Mouse (Mus musculus): Measurements from ENCODE around the gene Asap3. TPM values are rescaled to one million over a fixed set of nuclear protein-coding genes. Genes with fewer than 3 reads are reported as not detected.

The Asap3 gene
- polyA plus RNA-seq, 1 experiment, result 8.5 TPM

- H3K4me3 ChIP-seq (ENCODE audit: insufficient read depth, low read length), result no peak overlapping the region
- 0 out of 2 replicates have a peak, but pooled peaks cover 4% of the 10 kb centered on the region for H3K4me1 ChIP-seq (ENCODE audit: control insufficient read depth, insufficient read depth, low read length)
- TF ChIP-seq CTCF (IDR thresholded peaks at IDR 0.05; ENCODE audit: borderline replicate concordance, insufficient read depth, low read length) (no peak), POLR2A (IDR thresholded peaks at IDR 0.05; ENCODE audit: low read depth, low read length) (no peak)
- no peak overlapping the region for H3K27ac ChIP-seq (ENCODE audit: insufficient read depth, low read length)
These were observed 40.4 kb downstream of the Asap3 start for GRCm38 (mm10) chr4:136246568-136246969.

GRCm38 (mm10) chr4:136247386-136247728, 41.2 kb downstream of the Asap3 start:
- Histone ChIP-seq H3K4me3 (ENCODE audit: insufficient read depth, low read length) (peak overlapping the region; percentile 38), H3K4me1 (ENCODE audit: control insufficient read depth, insufficient read depth, low read length) (0 out of 2 replicates have a peak, but pooled peaks cover 4% of the 10 kb centered on the region), H3K27ac (ENCODE audit: insufficient read depth, low read length) (no peak overlapping the region)
- TF ChIP-seq CTCF (IDR thresholded peaks at IDR 0.05; ENCODE audit: borderline replicate concordance, insufficient read depth, low read length), result no peak
- 0 out of 2 replicates have a peak, but pooled peaks have one; percentile 27 for TF ChIP-seq POLR2A (IDR thresholded peaks at IDR 0.05; ENCODE audit: low read depth, low read length)

- no peak within 1 kb of the TSS for H3K27ac ChIP-seq (ENCODE audit: insufficient read depth, low read length)
- H3K4me3 ChIP-seq (ENCODE audit: insufficient read depth, low read length), result peak within 1 kb of the TSS; percentile 38
- TF ChIP-seq POLR2A (IDR thresholded peaks at IDR 0.05; ENCODE audit: low read depth, low read length) (peak; percentile 40; the same call in 1 of the 2 replicates), CTCF (IDR thresholded peaks at IDR 0.05; ENCODE audit: borderline replicate concordance, insufficient read depth, low read length) (no peak)
- H3K4me1 ChIP-seq (ENCODE audit: control insufficient read depth, insufficient read depth, low read length), result 0 out of 2 replicates have a peak, but pooled peaks cover 4% of the 10 kb centered on the region
These were observed 41.7 kb downstream of the Asap3 start, which contains the start of gene Tcea3 for GRCm38 (mm10) chr4:136247729-136248463. Gene Tcea3, plus strand, starts transcription at chr4:136247729.

GRCm38 (mm10) chr4:136248464-136249331, 42.5 kb downstream of the Asap3 start:
- TF ChIP-seq CTCF (IDR thresholded peaks at IDR 0.05; ENCODE audit: borderline replicate concordance, insufficient read depth, low read length), result no peak
- TF ChIP-seq POLR2A (IDR thresholded peaks at IDR 0.05; ENCODE audit: low read depth, low read length), result no peak
- H3K4me3 ChIP-seq (ENCODE audit: insufficient read depth, low read length), result peak overlapping the region; percentile 38
- H3K4me1 ChIP-seq (ENCODE audit: control insufficient read depth, insufficient read depth, low read length), result 0 out of 2 replicates have a peak, but pooled peaks cover 4% of the 10 kb centered on the region
- H3K27ac ChIP-seq (ENCODE audit: insufficient read depth, low read length), result no peak overlapping the region

- Histone ChIP-seq H3K4me3 (ENCODE audit: insufficient read depth, low read length) (no peak overlapping the region), H3K4me1 (ENCODE audit: control insufficient read depth, insufficient read depth, low read length) (0 out of 2 replicates have a peak, but pooled peaks cover 4% of the 10 kb centered on the region), H3K27ac (ENCODE audit: insufficient read depth, low read length) (0 out of 2 replicates have a peak overlapping the region, but pooled peaks have one; percentile 3)
- no peak for TF ChIP-seq CTCF (IDR thresholded peaks at IDR 0.05; ENCODE audit: borderline replicate concordance, insufficient read depth, low read length)
- no peak for TF ChIP-seq POLR2A (IDR thresholded peaks at IDR 0.05; ENCODE audit: low read depth, low read length)
These were observed 43.1 kb downstream of the Asap3 start for GRCm38 (mm10) chr4:136249332-136249647.

- no peak overlapping the region for H3K4me3 ChIP-seq (ENCODE audit: insufficient read depth, low read length)
- 0 out of 2 replicates have a peak, but pooled peaks cover 4% of the 10 kb centered on the region for H3K4me1 ChIP-seq (ENCODE audit: control insufficient read depth, insufficient read depth, low read length)
- TF ChIP-seq CTCF (IDR thresholded peaks at IDR 0.05; ENCODE audit: borderline replicate concordance, insufficient read depth, low read length) (no peak), POLR2A (IDR thresholded peaks at IDR 0.05; ENCODE audit: low read depth, low read length) (no peak; the same call in 1 of the 2 replicates)
- H3K27ac ChIP-seq (ENCODE audit: insufficient read depth, low read length), result 0 out of 2 replicates have a peak overlapping the region, but pooled peaks have one; percentile 3
These were observed 43.6 kb downstream of the Asap3 start for GRCm38 (mm10) chr4:136249780-136250179.

- no peaks in the 10 kb centered on the region for H3K4me1 ChIP-seq (ENCODE audit: control insufficient read depth, insufficient read depth, low read length)
- no peak overlapping the region for H3K27ac ChIP-seq (ENCODE audit: insufficient read depth, low read length)
- H3K4me3 ChIP-seq (ENCODE audit: insufficient read depth, low read length), result no peak overlapping the region
- TF ChIP-seq CTCF (IDR thresholded peaks at IDR 0.05; ENCODE audit: borderline replicate concordance, insufficient read depth, low read length), result no peak
- no peak for TF ChIP-seq POLR2A (IDR thresholded peaks at IDR 0.05; ENCODE audit: low read depth, low read length)
These were observed 49.8 kb downstream of the Asap3 start for GRCm38 (mm10) chr4:136255919-136256318.

- no peaks in the 10 kb centered on the region for H3K4me1 ChIP-seq (ENCODE audit: control insufficient read depth, insufficient read depth, low read length)
- no peak for TF ChIP-seq CTCF (IDR thresholded peaks at IDR 0.05; ENCODE audit: borderline replicate concordance, insufficient read depth, low read length)
- no peak for TF ChIP-seq POLR2A (IDR thresholded peaks at IDR 0.05; ENCODE audit: low read depth, low read length)
- no peak overlapping the region for H3K4me3 ChIP-seq (ENCODE audit: insufficient read depth, low read length)
- no peak overlapping the region for H3K27ac ChIP-seq (ENCODE audit: insufficient read depth, low read length)
These were observed 50.5 kb downstream of the Asap3 start for GRCm38 (mm10) chr4:136256696-136257095.

- TF ChIP-seq POLR2A (IDR thresholded peaks at IDR 0.05; ENCODE audit: low read depth, low read length) (no peak), CTCF (IDR thresholded peaks at IDR 0.05; ENCODE audit: borderline replicate concordance, insufficient read depth, low read length) (no peak)
- Histone ChIP-seq H3K27ac (ENCODE audit: insufficient read depth, low read length) (no peak overlapping the region), H3K4me1 (ENCODE audit: control insufficient read depth, insufficient read depth, low read length) (no peaks in the 10 kb centered on the region), H3K4me3 (ENCODE audit: insufficient read depth, low read length) (no peak overlapping the region)
These were observed 53.8 kb downstream of the Asap3 start for GRCm38 (mm10) chr4:136259916-136260315.

All from embryonic fibroblast, embryonic 13.5 days (primary cell).